Mouse (Mus musculus) cerebellum, adult 18-20 months (tissue): ENCODE results near the gene Olfr652.

Experiments
- DNase-seq, 2 experiments: peaks; one replicate each; pipeline ENCODE4 v3.0.0; 2021

Gene Olfr652

DNA sequence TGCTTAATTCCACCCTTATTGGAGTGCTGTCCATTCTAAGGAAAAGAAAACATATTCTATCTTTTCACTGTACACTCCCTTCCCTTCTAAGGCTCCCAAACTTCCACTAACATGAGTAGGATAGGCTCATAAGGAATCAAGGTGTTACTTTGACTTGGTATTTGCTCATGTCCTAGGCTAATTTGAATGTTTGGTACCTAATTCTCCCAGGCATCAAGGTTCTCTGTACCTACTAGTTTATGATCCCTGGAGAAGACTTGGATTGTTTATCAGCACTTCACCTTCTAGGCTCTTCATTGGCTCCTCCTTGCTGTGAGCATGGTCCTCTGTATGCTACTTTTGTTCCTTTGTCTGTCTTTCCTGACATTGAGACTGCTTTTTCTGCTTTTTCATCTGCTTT lies at the start of gene Olfr652:
Gene Olfr652 (plus strand): TSS at position 301 of the 400 bp plus-strand sequence.
- no peak for DNase-seq

DNA sequence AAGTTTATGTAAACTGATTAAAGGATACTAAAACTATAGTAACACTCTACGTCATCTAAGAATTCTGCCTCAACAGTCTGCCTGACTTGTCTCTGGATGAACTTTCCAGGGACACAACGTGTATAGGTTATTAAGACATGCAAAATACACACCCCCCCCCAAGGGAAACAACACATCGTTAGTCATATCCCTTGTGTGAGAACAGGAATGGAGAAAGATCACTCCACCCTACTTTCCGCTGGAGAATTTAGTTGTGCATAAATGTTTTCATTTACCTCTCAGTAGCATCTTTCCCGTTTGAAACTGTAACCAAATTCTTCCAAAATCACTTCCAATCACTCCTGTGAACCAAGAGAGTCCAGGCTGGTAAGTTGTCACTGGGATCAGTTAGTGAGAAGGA lies 10.9 kb upstream of the Olfr652 start, which contains the start of gene Olfr651:
Gene Olfr651 (plus strand): TSS at position 301 of the 400 bp plus-strand sequence.
- DNase-seq = no peak

DNA sequence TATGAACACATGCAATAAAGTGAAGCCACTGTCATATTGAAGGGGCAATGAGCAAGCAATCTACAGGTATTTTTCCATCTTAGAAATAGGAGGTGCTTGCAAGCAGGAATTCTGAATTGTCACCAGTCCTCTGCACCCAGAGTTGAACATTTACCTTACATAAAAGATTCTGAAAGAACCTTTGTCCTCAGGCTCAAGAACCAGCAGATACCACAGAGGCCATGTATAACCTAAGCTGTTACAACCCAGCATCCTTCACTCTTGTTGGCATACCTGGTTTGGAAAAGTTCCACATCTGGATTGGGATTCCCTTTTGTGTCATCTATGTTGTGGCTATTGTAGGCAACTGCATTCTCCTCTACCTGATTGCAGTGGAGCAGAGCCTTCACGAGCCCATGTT lies 8.0 kb upstream of the Olfr652 start:
- DNase-seq = no peak

DNA sequence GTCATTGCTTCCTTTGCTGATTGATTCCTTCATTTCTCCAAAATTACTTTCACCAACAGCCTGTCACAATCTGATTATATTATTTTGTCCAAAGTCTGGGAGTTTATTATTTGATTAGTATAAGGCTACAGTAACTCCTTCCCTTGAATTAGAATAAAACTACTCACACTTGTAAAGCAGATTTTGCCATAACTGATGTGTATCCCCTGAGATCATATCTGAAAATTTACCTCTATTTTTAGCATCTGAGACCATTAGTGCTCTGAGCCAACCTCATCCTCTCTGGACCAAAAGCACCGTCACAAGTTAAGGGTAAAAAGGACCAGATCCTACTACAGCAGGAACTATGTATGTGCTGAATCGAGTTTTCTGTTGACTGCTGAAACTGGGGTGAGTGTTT lies 16.3 kb downstream of the Olfr652 start, which contains the start of gene Olfr653:
Gene Olfr653 (plus strand): TSS at position 301 of the 400 bp plus-strand sequence.
- no peak for DNase-seq

DNA sequence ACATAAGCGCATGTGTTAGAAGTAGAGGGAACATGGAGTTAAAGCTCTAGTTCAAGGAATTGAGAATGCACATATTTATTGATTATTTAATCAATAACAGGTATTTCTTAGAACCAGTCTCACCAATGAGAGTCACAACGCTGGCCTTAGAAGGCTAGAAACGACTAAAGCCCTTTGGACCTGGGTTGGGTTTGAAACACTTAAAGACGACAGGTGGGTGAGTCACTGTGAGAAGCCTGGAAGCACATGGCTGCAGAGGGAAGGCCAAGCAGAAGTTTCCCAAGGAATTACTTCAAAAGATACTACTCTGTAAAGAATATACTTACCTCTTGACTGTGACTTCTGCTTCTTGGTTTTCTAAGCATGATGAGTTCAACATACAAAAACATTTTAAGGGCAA lies 20.1 kb downstream of the Olfr652 start:
- DNase-seq = no peak

DNA sequence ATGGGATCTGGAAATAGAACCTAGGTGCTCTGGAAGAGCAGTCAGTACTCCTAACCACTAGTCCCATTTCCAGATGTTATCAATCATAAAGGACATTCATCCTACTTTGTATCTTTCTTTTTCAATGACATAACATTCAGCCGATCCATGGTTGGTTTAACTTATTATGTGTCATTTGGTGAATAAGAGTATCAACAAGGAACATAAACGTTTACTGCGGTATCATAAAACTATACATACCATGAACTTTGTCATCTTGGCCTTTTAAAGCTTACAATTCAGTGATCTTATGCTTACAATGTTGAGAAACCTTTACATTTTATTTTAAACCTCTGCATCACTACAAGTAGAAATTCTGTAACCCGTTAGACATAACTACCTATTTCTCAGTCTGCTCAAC lies 20.7 kb downstream of the Olfr652 start:
- DNase-seq = no peak

DNA sequence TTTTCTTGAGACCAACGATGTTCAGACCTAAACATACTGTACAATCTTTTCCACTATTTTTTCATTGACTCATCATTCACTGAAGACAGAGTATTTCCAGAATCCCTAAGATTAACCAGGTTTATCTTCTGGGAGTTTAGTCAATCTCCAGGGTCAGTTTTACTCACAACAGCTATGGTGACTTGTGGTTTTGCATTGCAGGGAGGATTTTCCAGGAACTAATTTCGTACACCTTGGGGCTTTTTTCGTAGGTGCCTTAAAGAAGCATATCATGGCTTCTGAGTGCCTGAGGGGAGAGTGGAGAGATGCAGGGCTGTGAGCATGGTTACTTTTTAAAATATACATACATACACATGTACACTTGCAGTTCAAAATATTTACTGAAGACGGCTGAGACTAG lies 26.0 kb downstream of the Olfr652 start, which contains the start of gene Olfr654:
Gene Olfr654 (plus strand): TSS at position 301 of the 400 bp plus-strand sequence.
- DNase-seq = no peak

DNA sequence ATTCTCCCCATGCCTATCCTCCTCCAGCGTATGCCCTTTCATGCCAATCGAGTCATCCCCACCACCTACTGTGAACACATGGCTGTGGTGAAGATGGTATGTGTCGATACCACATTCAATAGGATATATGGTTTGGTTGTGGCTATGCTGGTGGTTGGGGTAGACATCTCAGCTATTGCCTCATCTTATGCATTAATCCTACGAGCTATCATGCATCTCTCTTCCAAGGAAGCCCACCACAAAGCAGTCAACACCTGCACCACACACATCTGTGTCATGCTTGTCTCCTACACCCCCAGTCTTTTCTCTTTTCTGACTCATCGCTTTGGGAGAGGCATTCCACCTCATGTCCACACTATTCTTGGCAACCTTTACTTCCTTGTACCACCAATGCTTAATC lies 27.6 kb downstream of the Olfr652 start:
- no peak for DNase-seq

DNA sequence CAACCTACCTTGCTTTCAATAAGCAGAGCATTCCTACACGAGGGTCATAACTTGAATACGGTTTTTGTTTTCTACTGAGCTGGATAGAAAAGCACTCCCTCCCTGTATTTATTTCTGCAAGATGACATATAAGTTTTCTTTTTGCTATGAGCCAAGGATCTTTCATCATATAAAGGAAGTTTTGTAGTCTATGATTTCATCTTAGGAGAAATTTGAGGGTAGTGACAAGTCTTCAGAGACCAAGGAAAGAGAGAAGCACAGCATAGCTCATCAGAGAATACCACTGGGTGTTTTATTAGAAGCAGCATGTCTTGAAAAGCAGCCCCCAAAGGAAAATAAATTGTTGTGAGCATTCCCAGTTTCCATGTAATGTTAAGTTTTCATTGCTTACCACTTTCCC lies 41.0 kb downstream of the Olfr652 start, which contains the start of gene Olfr655:
Gene Olfr655 (minus strand): TSS at position 101 of the 400 bp plus-strand sequence.
- DNase-seq = no peak

DNA sequence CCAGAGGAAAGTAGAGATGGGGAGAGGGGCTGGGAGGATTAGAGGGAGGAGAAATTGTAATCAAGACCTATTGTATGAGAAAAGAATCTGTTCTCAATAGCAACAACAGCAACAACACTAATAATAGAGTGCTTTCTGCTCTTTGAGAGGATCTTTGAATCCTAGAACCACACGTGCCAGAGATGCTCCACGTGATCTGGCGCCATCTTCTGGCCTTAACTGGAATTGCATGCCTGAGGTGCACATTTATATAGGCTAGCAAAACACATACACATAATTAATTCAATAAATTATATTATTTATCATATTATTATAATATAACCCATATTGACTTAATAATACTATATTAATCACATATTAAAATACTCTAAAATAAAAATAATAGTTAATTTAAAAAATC lies 42.5 kb downstream of the Olfr652 start:
- DNase-seq = no peak

DNA sequence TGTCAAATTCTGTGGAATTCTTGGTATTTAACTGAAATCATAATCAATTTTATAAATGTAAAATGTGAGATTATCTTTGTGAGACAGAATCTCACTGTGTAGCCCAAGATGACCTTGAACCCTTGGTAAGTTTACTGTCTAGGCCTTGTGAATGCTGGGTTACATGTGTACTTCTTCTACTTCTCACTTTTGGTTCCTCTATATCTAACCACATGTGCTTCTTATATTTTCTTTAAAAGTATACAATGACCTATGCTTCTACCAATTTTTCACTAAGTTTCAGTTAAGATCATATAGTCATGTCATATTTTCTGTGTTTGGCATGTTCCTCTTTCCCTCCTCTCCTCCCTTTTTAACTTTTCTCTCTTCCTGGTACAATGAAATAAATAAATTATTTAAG lies 44.0 kb downstream of the Olfr652 start:
- no peak for DNase-seq

DNA sequence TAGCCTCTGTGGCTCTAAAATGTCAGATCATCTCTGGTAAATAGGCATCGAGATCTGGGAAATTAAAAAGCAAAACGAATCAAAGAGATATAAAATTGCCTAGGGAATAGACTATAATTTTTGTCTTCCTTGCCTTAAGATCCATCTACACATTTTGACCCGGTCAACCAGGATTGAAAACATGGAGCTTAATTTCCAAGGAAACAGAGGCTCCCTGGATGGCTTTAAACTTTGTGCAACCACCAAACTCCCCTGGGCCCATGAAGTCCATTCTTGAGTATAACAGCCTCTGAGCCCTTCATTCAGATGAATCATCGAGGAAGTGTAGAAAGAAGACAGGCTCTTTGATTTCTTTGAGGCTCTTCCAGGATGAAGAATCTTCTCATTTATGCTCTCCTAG lies 53.0 kb downstream of the Olfr652 start, which contains the start of gene Olfr656:
Gene Olfr656 (plus strand): TSS at position 301 of the 400 bp plus-strand sequence.
- no peak for DNase-seq
